Mouse (Mus musculus): Measurements from ENCODE around the gene Ttc4. TPM values are rescaled to one million over a fixed set of nuclear protein-coding genes. Genes with fewer than 3 reads are reported as not detected.

The Ttc4 gene
- polyA plus RNA-seq, 1 experiment from 2014 or later, result 109 TPM

GRCm38 (mm10) chr4:106643483-106644217 lies 35.1 kb downstream of the Ttc4 start:
- H3K27me3 ChIP-seq (ENCODE audit: control insufficient read depth, insufficient read depth, low read length), result no peaks in the 10 kb centered on the region
- no peak overlapping the region for H3K9ac ChIP-seq
- no peak overlapping the region for H3K27ac ChIP-seq
- H3K9me3 ChIP-seq (ENCODE audit: control insufficient read depth, low read length), result no peaks in the 10 kb centered on the region
- no peak for DNase-seq (ENCODE audit: low spot score)
- peaks cover 5% of the 10 kb centered on the region; the same call in 1 of the 2 replicates for H3K4me1 ChIP-seq (replicated peaks; ENCODE audit: control insufficient read depth, insufficient read depth, low read length)
- WGBS, result 47% methylated on average over 8 of the region's 8 CpGs
- no peak for ATAC-seq (ENCODE audit: low FRiP score)
- H3K36me3 ChIP-seq (replicated peaks; ENCODE audit: control insufficient read depth, insufficient read depth), result no peaks in the 10 kb centered on the region
- H3K4me2 ChIP-seq (replicated peaks), result no peak overlapping the region
- no peak overlapping the region for H3K4me3 ChIP-seq (replicated peaks; ENCODE audit: low read length)

GRCm38 (mm10) chr4:106634086-106634479 lies 44.7 kb downstream of the Ttc4 start:
- Histone ChIP-seq H3K4me3 (replicated peaks; ENCODE audit: low read length) (no peak overlapping the region), H3K9ac (0 out of 2 replicates have a peak overlapping the region, but pooled peaks have one; percentile 0), H3K36me3 (replicated peaks; ENCODE audit: control insufficient read depth, insufficient read depth) (no peaks in the 10 kb centered on the region), H3K27me3 (ENCODE audit: control insufficient read depth, insufficient read depth, low read length) (no peaks in the 10 kb centered on the region), H3K4me2 (replicated peaks) (0 out of 2 replicates have a peak overlapping the region, but pooled peaks have one; percentile 0), H3K9me3 (ENCODE audit: control insufficient read depth, low read length) (no peaks in the 10 kb centered on the region), H3K4me1 (replicated peaks; ENCODE audit: control insufficient read depth, insufficient read depth, low read length) (peaks cover 19% of the 10 kb centered on the region), H3K27ac (peak overlapping the region; percentile 70)
- DNase-seq (ENCODE audit: low spot score) (no peak), ATAC-seq (ENCODE audit: low FRiP score) (peak; percentile 22; the same call in 1 of the 2 replicates)
- 36% methylated on average over 9 of the region's 9 CpGs for WGBS

GRCm38 (mm10) chr4:106633281-106634085 lies 45.3 kb downstream of the Ttc4 start:
- Histone ChIP-seq H3K36me3 (replicated peaks; ENCODE audit: control insufficient read depth, insufficient read depth) (no peaks in the 10 kb centered on the region), H3K4me3 (replicated peaks; ENCODE audit: low read length) (no peak overlapping the region), H3K4me2 (replicated peaks) (0 out of 2 replicates have a peak overlapping the region, but pooled peaks have one; percentile 0), H3K27me3 (ENCODE audit: control insufficient read depth, insufficient read depth, low read length) (no peaks in the 10 kb centered on the region), H3K4me1 (replicated peaks; ENCODE audit: control insufficient read depth, insufficient read depth, low read length) (peaks cover 19% of the 10 kb centered on the region), H3K9me3 (ENCODE audit: control insufficient read depth, low read length) (no peaks in the 10 kb centered on the region), H3K9ac (peak overlapping the region; percentile 0; the same call in 1 of the 2 replicates), H3K27ac (peak overlapping the region; percentile 70)
- DNase-seq (ENCODE audit: low spot score) (no peak), ATAC-seq (ENCODE audit: low FRiP score) (peak; percentile 44)
- WGBS, result 38% methylated on average over 8 of the region's 8 CpGs

- Histone ChIP-seq H3K27ac (no peak overlapping the region; the same call in 1 of the 2 replicates), H3K4me2 (replicated peaks) (no peak overlapping the region), H3K27me3 (ENCODE audit: control insufficient read depth, insufficient read depth, low read length) (no peaks in the 10 kb centered on the region), H3K4me3 (replicated peaks; ENCODE audit: low read length) (no peak overlapping the region), H3K4me1 (replicated peaks; ENCODE audit: control insufficient read depth, insufficient read depth, low read length) (peaks cover 19% of the 10 kb centered on the region), H3K9ac (no peak overlapping the region), H3K9me3 (ENCODE audit: control insufficient read depth, low read length) (no peaks in the 10 kb centered on the region), H3K36me3 (replicated peaks; ENCODE audit: control insufficient read depth, insufficient read depth) (no peaks in the 10 kb centered on the region)
- no peak for ATAC-seq (ENCODE audit: low FRiP score)
- no peak for DNase-seq (ENCODE audit: low spot score)
- 44% methylated on average over 2 of the region's 3 CpGs for WGBS
These were observed 46.4 kb downstream of the Ttc4 start for GRCm38 (mm10) chr4:106632313-106632712.

GRCm38 (mm10) chr4:106630333-106631220 lies 48.2 kb downstream of the Ttc4 start:
- Histone ChIP-seq H3K36me3 (replicated peaks; ENCODE audit: control insufficient read depth, insufficient read depth) (no peaks in the 10 kb centered on the region), H3K4me3 (replicated peaks; ENCODE audit: low read length) (no peak overlapping the region), H3K4me1 (replicated peaks; ENCODE audit: control insufficient read depth, insufficient read depth, low read length) (peaks cover 19% of the 10 kb centered on the region), H3K4me2 (replicated peaks) (peak overlapping the region; percentile 11; the same call in 1 of the 2 replicates), H3K27me3 (ENCODE audit: control insufficient read depth, insufficient read depth, low read length) (no peaks in the 10 kb centered on the region), H3K27ac (peak overlapping the region; percentile 71), H3K9ac (peak overlapping the region; percentile 13; the same call in 1 of the 2 replicates), H3K9me3 (ENCODE audit: control insufficient read depth, low read length) (no peaks in the 10 kb centered on the region)
- ATAC-seq (ENCODE audit: low FRiP score) (peak; percentile 76), DNase-seq (ENCODE audit: low spot score) (peak; percentile 86)
- 17% methylated on average over 14 of the region's 14 CpGs for WGBS

GRCm38 (mm10) chr4:106629374-106629773 lies 49.4 kb downstream of the Ttc4 start:
- no peak for ATAC-seq (ENCODE audit: low FRiP score)
- no peak overlapping the region for H3K27ac ChIP-seq
- H3K4me3 ChIP-seq (replicated peaks; ENCODE audit: low read length), result no peak overlapping the region
- H3K36me3 ChIP-seq (replicated peaks; ENCODE audit: control insufficient read depth, insufficient read depth), result no peaks in the 10 kb centered on the region
- H3K4me2 ChIP-seq (replicated peaks), result no peak overlapping the region
- H3K27me3 ChIP-seq (ENCODE audit: control insufficient read depth, insufficient read depth, low read length), result 0 out of 2 replicates have a peak, but pooled peaks cover under 1% of the 10 kb centered on the region
- H3K4me1 ChIP-seq (replicated peaks; ENCODE audit: control insufficient read depth, insufficient read depth, low read length), result peaks cover 19% of the 10 kb centered on the region
- H3K9me3 ChIP-seq (ENCODE audit: control insufficient read depth, low read length), result no peaks in the 10 kb centered on the region
- H3K9ac ChIP-seq, result no peak overlapping the region
- no peak for DNase-seq (ENCODE audit: low spot score)
- 82% methylated on average over 5 of the region's 5 CpGs for WGBS

- Histone ChIP-seq H3K9me3 (ENCODE audit: control insufficient read depth, low read length) (no peaks in the 10 kb centered on the region), H3K27ac (no peak overlapping the region), H3K27me3 (ENCODE audit: control insufficient read depth, insufficient read depth, low read length) (peaks cover 6% of the 10 kb centered on the region), H3K4me1 (replicated peaks; ENCODE audit: control insufficient read depth, insufficient read depth, low read length) (peaks cover 16% of the 10 kb centered on the region), H3K4me2 (replicated peaks) (no peak overlapping the region), H3K4me3 (replicated peaks; ENCODE audit: low read length) (no peak overlapping the region), H3K9ac (no peak overlapping the region), H3K36me3 (replicated peaks; ENCODE audit: control insufficient read depth, insufficient read depth) (no peaks in the 10 kb centered on the region)
- ATAC-seq (ENCODE audit: low FRiP score), result no peak
- DNase-seq (ENCODE audit: low spot score), result no peak
- 54% methylated on average over 9 of the region's 9 CpGs for WGBS
These were observed 49.9 kb downstream of the Ttc4 start for GRCm38 (mm10) chr4:106628650-106629360.

GRCm38 (mm10) chr4:106627809-106628208 lies 50.9 kb downstream of the Ttc4 start:
- H3K27ac ChIP-seq, result no peak overlapping the region
- WGBS, result 63% methylated on average over 5 of the region's 5 CpGs

More at GRCm38 (mm10) chr4:106627809-106628208, 50.9 kb downstream of the Ttc4 start:
- Histone ChIP-seq H3K4me1 (replicated peaks; ENCODE audit: control insufficient read depth, insufficient read depth, low read length) (peaks cover 6% of the 10 kb centered on the region), H3K9me3 (ENCODE audit: control insufficient read depth, low read length) (no peaks in the 10 kb centered on the region), H3K4me3 (replicated peaks; ENCODE audit: low read length) (no peak overlapping the region), H3K27me3 (ENCODE audit: control insufficient read depth, insufficient read depth, low read length) (peaks cover 16% of the 10 kb centered on the region), H3K4me2 (replicated peaks) (no peak overlapping the region), H3K9ac (no peak overlapping the region), H3K36me3 (replicated peaks; ENCODE audit: control insufficient read depth, insufficient read depth) (no peaks in the 10 kb centered on the region)
- DNase-seq (ENCODE audit: low spot score) (no peak), ATAC-seq (ENCODE audit: low FRiP score) (no peak)
